Mouse (Mus musculus): ENCODE data around the gene Arid1b.

The Arid1b gene

DNA sequence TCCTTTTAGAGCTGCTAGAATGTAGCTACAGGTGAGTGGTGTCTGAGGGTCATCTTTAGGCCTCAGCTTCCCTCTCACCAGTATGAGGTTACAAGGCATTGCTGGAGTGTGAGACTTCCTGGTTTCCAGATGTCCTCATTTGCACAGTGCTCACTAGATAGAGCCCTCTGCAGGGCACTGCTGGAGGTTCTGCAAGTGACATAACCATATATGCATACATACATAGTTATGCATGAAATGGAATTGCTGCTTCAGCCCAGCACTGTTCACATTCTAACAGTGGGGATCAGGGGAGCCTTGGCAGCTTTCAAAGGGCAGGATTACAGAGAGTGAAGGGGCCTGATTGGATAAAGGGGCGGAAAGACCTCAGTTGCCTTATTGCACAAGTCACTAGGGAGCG lies 193.4 kb downstream of the Arid1b start:
- no peak for DNase-seq (ENCODE audit: low read depth, low spot score)

- no peak for DNase-seq (ENCODE audit: low read depth, low spot score)
Measured at GRCm38 (mm10) chr17:5188400-5188799, 194.3 kb downstream of the Arid1b start.

GRCm38 (mm10) chr17:5189551-5190351 lies 195.6 kb downstream of the Arid1b start:
- DNase-seq (ENCODE audit: low read depth, low spot score) = peak; percentile 83

DNA sequence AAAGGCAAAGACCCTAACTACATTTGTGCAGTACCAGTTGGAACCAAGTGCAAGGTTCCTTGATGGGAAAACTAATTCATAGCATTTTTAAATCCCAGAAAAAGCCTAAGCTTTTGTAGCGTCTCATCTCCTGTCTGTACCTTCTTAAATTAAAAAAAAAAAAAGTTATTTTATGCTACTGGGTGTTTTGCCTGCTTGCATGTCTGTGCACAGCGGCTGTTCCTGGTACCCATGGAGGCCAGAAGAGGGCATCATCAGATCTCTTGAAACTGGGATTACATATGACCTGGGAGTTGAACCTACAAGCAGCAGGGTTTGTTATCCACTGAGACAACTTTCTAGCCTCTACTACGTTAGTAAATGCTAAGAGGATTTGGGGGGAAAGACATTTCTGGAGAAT lies 196.2 kb downstream of the Arid1b start:
- DNase-seq (ENCODE audit: low read depth, low spot score) = peak; percentile 13

DNA sequence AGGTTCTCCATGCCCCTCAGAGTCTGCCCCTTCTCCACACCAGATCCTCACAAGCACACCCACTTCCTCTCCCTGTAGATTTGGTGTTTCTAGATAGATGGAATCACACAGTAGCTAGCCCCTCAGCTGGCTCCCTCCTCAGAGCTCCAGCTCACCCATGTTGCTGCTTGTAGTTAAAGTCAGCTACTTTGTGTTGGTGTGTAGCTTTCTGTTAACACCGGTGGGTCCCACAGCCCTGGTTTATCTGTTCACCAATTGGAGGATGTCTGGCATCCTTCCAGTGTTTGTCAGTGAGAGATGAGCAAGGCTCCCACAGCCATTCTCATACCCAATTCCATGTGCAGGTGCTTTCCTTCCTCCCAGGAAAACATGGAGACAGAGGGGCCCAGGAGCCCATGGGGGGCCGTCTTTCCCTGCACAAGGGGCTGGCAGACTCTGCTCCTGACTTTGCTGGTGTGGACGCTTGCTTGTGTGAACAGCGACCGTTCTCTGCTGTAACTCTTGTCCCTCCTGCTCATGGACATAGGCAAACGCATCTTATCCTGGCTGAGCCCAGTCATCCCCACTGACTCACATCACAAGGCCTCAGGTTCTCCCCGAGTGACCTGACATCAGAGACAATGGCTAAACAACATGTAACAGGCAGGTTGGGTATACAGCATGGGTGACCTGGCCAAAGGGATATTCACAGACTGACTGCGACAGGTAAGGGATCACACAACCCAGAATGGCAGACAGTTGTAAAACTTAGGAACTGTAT lies 200.2 kb downstream of the Arid1b start:
- no peak for DNase-seq (ENCODE audit: low read depth, low spot score)

GRCm38 (mm10) chr17:5195397-5195796 lies 201.3 kb downstream of the Arid1b start:
- DNase-seq (ENCODE audit: low read depth, low spot score) = no peak

- DNase-seq (ENCODE audit: low read depth, low spot score) = no peak
Measured at GRCm38 (mm10) chr17:5196005-5196404, 201.9 kb downstream of the Arid1b start.

- DNase-seq (ENCODE audit: low read depth, low spot score) = no peak
Measured at GRCm38 (mm10) chr17:5196508-5196907, 202.4 kb downstream of the Arid1b start.

DNA sequence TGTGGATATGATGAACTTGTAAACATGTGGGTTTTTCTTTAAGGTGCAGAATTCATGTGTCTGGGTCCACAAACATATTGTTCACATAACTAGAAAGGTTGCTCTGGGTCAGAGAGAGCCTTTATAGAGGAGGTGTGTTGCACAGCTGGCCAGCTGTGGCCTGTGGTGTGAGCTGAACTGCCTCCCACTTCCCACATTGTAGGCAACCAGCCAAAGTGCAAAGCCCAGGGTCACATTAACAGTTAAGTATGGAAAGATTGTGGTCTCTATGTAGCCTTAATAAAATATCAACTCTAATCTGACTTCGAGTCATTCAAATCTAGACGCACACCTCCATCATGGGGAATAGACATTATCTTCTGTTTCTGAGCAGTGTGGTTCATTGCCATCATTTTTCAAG lies 203.0 kb downstream of the Arid1b start:
- DNase-seq (ENCODE audit: low read depth, low spot score) = no peak

- DNase-seq (ENCODE audit: low read depth, low spot score) = no peak
Measured at GRCm38 (mm10) chr17:5197765-5198164, 203.6 kb downstream of the Arid1b start.

- DNase-seq (ENCODE audit: low read depth, low spot score) = no peak
Measured at GRCm38 (mm10) chr17:5198252-5198651, 204.1 kb downstream of the Arid1b start.

DNA sequence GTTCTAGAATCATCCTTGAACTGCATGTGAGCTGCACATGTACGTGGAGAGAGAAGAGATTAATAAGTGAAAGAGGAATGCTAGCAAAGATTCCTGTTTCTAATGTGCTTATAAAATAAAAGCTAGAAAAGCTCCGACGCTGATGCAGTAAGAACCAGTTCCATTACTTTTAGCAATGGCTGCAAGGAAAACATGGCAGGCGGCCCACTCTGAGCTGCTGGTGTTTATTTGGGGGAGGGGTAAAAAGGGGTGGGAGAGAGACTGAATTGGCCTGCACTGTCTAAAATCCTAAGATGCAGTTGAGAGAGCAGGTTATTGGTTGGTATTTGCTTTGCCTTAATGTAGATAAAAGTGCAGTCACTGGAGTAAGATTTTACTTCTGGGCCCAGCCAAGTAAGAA lies 204.7 kb downstream of the Arid1b start:
- no peak for DNase-seq (ENCODE audit: low read depth, low spot score)

DNA sequence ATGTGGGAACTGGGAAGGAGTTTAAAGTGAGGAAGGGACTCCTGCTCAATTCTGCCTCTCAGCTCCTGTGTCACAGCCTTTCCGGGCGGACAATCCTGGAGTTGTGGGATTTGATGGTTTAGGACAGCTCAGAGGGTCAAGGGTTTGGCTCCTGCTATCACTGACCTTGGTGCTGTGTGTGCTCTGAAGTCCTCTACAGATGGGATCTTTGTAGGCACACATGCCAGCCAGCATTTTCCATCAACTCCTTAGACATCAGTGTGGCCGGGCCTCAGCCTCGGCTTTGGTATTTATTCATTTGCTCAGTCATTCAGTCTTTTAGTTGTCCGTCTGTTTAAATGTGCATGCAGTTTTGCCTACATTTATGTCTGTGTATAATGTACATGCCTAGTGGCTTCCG lies 206.5 kb downstream of the Arid1b start:
- DNase-seq (ENCODE audit: low read depth, low spot score) = no peak

DNA sequence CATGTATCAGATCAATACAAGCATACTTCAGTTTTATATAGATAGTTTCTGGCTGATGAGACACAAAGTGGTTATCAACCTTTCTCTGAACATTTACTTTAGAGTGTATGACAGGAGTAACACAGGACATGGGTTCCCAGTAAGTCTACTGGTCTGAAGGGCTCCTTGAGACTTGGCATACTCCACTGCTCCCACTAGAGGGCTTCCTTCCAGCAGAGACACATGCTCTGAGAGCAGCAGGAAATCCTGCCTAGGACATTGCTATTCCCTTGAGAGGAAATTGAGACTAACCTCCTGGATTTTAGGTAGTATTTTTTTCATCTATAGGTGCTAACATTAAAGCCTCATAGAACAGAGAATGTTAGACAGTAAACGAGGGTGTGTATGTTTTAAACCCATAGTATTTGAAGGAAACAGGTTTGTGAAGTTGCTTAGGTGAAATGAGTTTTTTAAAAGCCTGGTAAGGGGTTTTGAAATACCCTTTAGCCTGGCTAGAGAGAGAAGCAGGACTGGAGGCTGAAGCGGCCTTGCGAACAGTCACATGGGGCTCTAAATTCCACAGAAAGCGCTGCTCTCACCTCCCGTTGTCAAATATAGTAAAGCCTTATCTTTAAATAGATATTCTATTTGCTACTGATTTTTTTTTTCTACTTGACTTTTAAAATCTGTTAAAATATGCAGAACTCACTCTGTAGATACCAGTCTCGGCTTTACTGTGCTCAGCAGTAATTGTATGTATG lies 207.9 kb downstream of the Arid1b start:
- DNase-seq (ENCODE audit: low read depth, low spot score) = peak; percentile 13

GRCm38 (mm10) chr17:5202756-5203155 lies 208.6 kb downstream of the Arid1b start:
- DNase-seq (ENCODE audit: low read depth, low spot score) = no peak

- DNase-seq (ENCODE audit: low read depth, low spot score) = no peak
Measured at GRCm38 (mm10) chr17:5203346-5204102, 209.4 kb downstream of the Arid1b start.

DNA sequence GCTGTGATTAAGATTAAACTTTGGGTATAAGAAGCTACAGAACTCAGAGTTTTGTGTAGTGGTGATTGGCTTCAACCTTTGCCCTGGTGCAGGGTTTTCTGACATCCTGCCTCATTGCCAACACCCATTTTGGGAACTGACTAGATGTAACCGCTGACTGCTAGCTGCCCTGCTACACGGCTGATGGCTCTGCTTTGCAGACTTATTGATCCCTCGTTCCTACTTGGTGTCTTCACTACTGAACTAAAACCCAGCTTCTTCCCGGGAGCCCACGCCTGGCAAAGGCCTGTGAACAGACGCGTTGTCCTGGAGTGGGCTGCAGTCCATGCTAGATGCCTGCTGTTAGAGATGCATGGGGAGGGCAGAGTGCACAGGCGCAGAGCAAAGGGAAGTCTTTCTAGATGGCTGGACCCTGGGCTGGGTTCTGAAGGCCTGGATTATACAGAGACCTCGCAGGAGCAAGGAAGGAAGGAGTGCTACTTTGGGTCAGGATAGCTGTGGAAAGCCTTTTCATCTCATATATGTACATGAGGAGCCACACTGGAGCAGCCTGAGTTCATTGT lies 210.1 kb downstream of the Arid1b start:
- no peak for DNase-seq (ENCODE audit: low read depth, low spot score)

DNA sequence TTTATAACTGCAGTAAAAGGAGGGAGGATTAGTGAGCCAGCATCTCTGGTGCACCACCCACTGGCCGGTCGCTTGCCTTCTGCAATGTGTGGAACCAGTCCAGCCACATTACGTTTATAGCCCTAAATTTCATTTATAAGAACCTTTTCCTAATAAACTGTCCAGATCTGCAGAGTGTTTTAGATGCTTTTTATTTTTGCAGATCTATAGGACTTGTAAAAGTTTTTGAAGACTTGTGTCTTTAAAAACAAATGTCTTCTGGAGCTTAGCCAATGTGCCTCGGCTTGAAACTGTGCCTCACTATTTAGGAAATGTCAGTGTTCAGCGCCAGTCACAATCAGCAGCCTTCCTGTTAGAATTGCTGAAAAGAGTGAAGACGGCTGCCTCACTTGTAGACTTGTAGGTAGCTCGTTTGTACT lies 211.0 kb downstream of the Arid1b start:
- DNase-seq (ENCODE audit: low read depth, low spot score) = no peak

GRCm38 (mm10) chr17:5206731-5207130 lies 212.6 kb downstream of the Arid1b start:
- no peak for DNase-seq (ENCODE audit: low read depth, low spot score)

- no peak for DNase-seq (ENCODE audit: low read depth, low spot score)
Measured at GRCm38 (mm10) chr17:5207881-5208280, 213.7 kb downstream of the Arid1b start.

- peak; percentile 20 for DNase-seq (ENCODE audit: low read depth, low spot score)
Measured at GRCm38 (mm10) chr17:5208362-5208761, 214.2 kb downstream of the Arid1b start.
